Mouse (Mus musculus) stomach, postnatal 0 days (tissue): ENCODE measurements around the gene Btg1.

ENCODE experiments used
- CTCF ChIP-seq: IDR thresholded peaks from 2 replicates; pipeline ENCODE4 v1.5.1; 2016; ENCODE audit warnings: antibody characterized with exemption, low read depth, mild to moderate bottlenecking, moderate library complexity
- EP300 ChIP-seq: optimal IDR thresholded peaks from 2 replicates; pipeline ENCODE3; 2016; ENCODE audit warnings: antibody characterized with exemption

DNA sequence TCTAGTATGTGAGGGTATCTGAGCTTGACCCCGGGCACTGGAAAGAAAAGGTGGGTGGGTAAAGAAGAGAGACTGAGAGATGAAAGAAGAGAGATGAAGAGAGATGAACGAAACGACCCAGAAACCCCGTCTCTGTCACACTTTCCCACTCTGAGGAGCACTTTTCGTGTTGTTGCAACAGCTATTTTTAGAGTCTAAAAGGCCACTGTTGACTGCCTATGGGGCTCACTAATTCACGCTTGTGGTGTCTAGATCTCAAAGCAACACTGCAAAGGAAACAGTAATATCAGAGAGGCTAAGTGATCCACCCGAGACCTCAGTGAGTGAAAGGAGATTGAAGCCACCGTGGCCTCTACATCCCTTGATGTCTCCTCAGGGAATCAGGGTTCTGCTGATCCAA is 47.3 kb upstream of the Btg1 start:
- TF ChIP-seq EP300 = no peak
- no peak for TF ChIP-seq CTCF
